Mouse (Mus musculus) CH12.LX (cell line): ENCODE data around the gene Cdkl4. TPM values are rescaled to one million over a fixed set of nuclear protein-coding genes. Genes with fewer than 3 reads are reported as not detected.

Experiments
- DNase-seq: peaks from one replicate; pipeline ENCODE4 v3.0.0-alpha.2; 2013; ENCODE audit errors: extremely low read depth
- H3K27ac ChIP-seq: 2 replicates; pipeline ENCODE4 v1.5.1; 2012; ENCODE audit warnings: low read depth, mild to moderate bottlenecking, control low read depth, moderate library complexity; ENCODE audit not compliant: insufficient read depth
- H3K27me3 ChIP-seq: replicated peaks from 2 replicates; pipeline ENCODE3; 2012; ENCODE audit warnings: inconsistent platforms
- H3K36me3 ChIP-seq, 2 experiments: replicated peaks in 1 of 2; 2 replicates each; pipeline versions ENCODE3 to v1.6.1; 2012; ENCODE audit warnings: inconsistent platforms in 1 of 2, low read length in 1 of 2, mild to moderate bottlenecking in 1 of 2, mixed read lengths in 1 of 2, moderate library complexity in 1 of 2; ENCODE audit not compliant: control insufficient read depth in 1 of 2, insufficient read depth in 1 of 2
- H3K4me1 ChIP-seq, 2 experiments: 2 replicates each; pipeline ENCODE4 v1.6.1; 2012; ENCODE audit warnings: inconsistent platforms in 1 of 2, moderate library complexity in 1 of 2; ENCODE audit not compliant: insufficient read depth in 2 of 2, control insufficient read depth in 1 of 2
- H3K4me2 ChIP-seq: 2 replicates; pipeline ENCODE4 v1.6.1; 2012; ENCODE audit warnings: low read depth, mild to moderate bottlenecking, control low read depth; ENCODE audit not compliant: poor library complexity, insufficient read depth, severe bottlenecking
- H3K4me3 ChIP-seq, 3 experiments: fragments of 150-350 bp in 1 of 3; sonication (generic) in 1 of 3; replicated peaks in 1 of 3; 2 replicates each; pipeline versions ENCODE3 to v1.5.1; 2011 to 2012; ENCODE audit warnings: low read depth in 2 of 3, low read length in 2 of 3, mild to moderate bottlenecking in 2 of 3, moderate library complexity in 2 of 3, control low read depth in 1 of 3, improper control_type of control experiment in 1 of 3, inconsistent platforms in 1 of 3, mixed read lengths in 1 of 3; ENCODE audit not compliant: poor library complexity in 1 of 3
- H3K79me2 ChIP-seq: replicated peaks from 2 replicates; pipeline ENCODE4 v1.6.1; 2012; ENCODE audit warnings: mild to moderate bottlenecking, moderate library complexity; ENCODE audit not compliant: control insufficient read depth, poor library complexity, insufficient read depth, severe bottlenecking; ENCODE audit errors: extremely low read depth
- H3K9ac ChIP-seq: 2 replicates; pipeline ENCODE4 v1.6.1; 2012; ENCODE audit warnings: low read depth, mild to moderate bottlenecking, control low read depth, moderate library complexity; ENCODE audit not compliant: insufficient read depth
- H3K9me3 ChIP-seq: replicated peaks from 2 replicates; pipeline ENCODE3; 2012; ENCODE audit warnings: low read length, inconsistent platforms, mixed read lengths
- ELF1 ChIP-seq: IDR thresholded peaks from 2 replicates; pipeline ENCODE4 v1.6.1; 2014; ENCODE audit warnings: low read depth, mild to moderate bottlenecking, inconsistent platforms, low read length, improper control_type of control experiment
- ETS1 ChIP-seq: conservative IDR thresholded peaks from 2 replicates; pipeline ENCODE4 v1.6.1; 2012; ENCODE audit warnings: low read depth, mild to moderate bottlenecking, inconsistent platforms, low read length, improper control_type of control experiment, moderate library complexity
- IRF4 ChIP-seq: IDR thresholded peaks from 2 replicates; pipeline ENCODE4 v1.6.1; 2014; ENCODE audit warnings: low read depth, mild to moderate bottlenecking, inconsistent platforms, low read length, improper control_type of control experiment
- JUND ChIP-seq: conservative IDR thresholded peaks from 2 replicates; pipeline ENCODE4 v1.6.1; 2011; ENCODE audit warnings: low read depth, low read length, improper control_type of control experiment
- MAX ChIP-seq: IDR thresholded peaks from 2 replicates; pipeline ENCODE4 v1.6.1; 2011; ENCODE audit warnings: low read length, improper control_type of control experiment
- MAZ ChIP-seq: IDR thresholded peaks from 2 replicates; pipeline ENCODE4 v1.6.1; 2012; ENCODE audit warnings: low read depth, mild to moderate bottlenecking, inconsistent platforms, low read length, improper control_type of control experiment, moderate library complexity
- NRF1 ChIP-seq: IDR thresholded peaks from 2 replicates; pipeline ENCODE4 v1.6.1; 2014; ENCODE audit warnings: low read depth, mild to moderate bottlenecking, inconsistent platforms, low read length, improper control_type of control experiment, moderate library complexity
- RAD21 ChIP-seq: IDR thresholded peaks from 2 replicates; pipeline ENCODE4 v1.6.1; 2011; ENCODE audit warnings: low read depth, mild to moderate bottlenecking, low read length, improper control_type of control experiment, moderate library complexity
- TBP ChIP-seq: conservative IDR thresholded peaks from 2 replicates; pipeline ENCODE4 v1.6.1; 2011; ENCODE audit warnings: low read depth, low read length, improper control_type of control experiment
- ZKSCAN1 ChIP-seq: IDR thresholded peaks from 2 replicates; pipeline ENCODE4 v1.6.1; 2012; ENCODE audit warnings: low read depth, inconsistent platforms, low read length, improper control_type of control experiment, borderline replicate concordance
- ZMIZ1 ChIP-seq: IDR thresholded peaks from 2 replicates; pipeline ENCODE4 v1.6.1; 2012; ENCODE audit warnings: low read depth, mild to moderate bottlenecking, inconsistent platforms, low read length, improper control_type of control experiment
- dilution Hi-C: fragments of 300-500 bp; cut with MboI; formaldehyde crosslinking; loops from 2 replicates; pipeline ENCODE4 v1.14.3; 2020; ENCODE audit warnings: low sequenced_read_pairs; ENCODE audit not compliant: extremely low pct_unique_long_range_greater_than_20kb, extremely low pct_ligation_motif_present
- in situ Hi-C: fragments of 300-500 bp; cut with MboI; formaldehyde crosslinking; loops from 3 replicates; pipeline ENCODE4 v1.14.3; 2019; ENCODE audit warnings: low sequenced_read_pairs, low pct_ligation_motif_present, low pct_unique_long_range_greater_than_20kb, mixed read lengths
- polyA plus RNA-seq: library from polyadenylated mRNA; unstranded; fragments of >175 nt; gene quantifications from 2 replicates; pipeline ENCODE4 v1.2.1, GENCODE M21; 2012; ENCODE audit warnings: low read depth; ENCODE audit not compliant: insufficient read length
- total RNA-seq, 2 experiments: library from RNA; depleted of rRNA; stranded (reverse); fragments of 300-350 nt in 1 of 2; fragments of >200 nt in 1 of 2; gene quantifications; 2 replicates each; pipeline ENCODE4 v1.2.3; 2012 to 2014

Gene Cdkl4
- total and polyA plus RNA-seq, 3 experiments: 0.76 to 2.0 (median 1.2) TPM

DNA sequence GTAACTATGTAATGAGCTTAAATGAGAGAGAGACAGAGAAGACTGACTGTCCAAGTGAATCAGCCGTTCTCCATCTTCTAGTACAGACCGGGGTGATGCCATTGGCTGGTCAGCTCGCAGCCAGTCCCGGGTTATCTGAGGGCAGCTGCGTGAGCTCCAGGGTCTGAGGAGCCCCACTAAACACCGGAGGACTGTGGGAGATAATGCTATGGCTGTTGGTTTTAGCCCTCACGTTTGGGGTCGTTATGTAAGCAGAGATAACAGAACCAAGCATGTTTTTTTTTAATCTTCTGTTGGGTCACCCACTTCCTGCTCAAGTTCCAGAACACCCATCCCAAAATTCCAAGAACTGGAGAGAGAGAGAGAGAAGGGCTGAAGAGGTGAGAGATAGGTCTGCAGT, 63.8 kb downstream of the Cdkl4 start:
- DNase-seq: no peak
- no peaks in the 10 kb centered on the region for H3K79me2 ChIP-seq
- H3K4me2 ChIP-seq: no peak overlapping the region
- dilution Hi-C loops (no loop called here), in situ Hi-C loops (no loop called here)
- TF ChIP-seq ZKSCAN1 (no peak), ETS1 (no peak), ZMIZ1 (no peak), MAX (no peak), MAZ (no peak), NRF1 (no peak)
- no peak overlapping the region for H3K27ac ChIP-seq
- H3K9me3 ChIP-seq: peaks cover 3% of the 10 kb centered on the region
- no peaks in the 10 kb centered on the region for H3K27me3 ChIP-seq
- H3K4me3 ChIP-seq: no peak overlapping the region
- no peak overlapping the region for H3K9ac ChIP-seq
- no peaks in the 10 kb centered on the region for H3K36me3 ChIP-seq
- H3K4me1 ChIP-seq: peaks cover 2 to 19% of the 10 kb centered on the region in 2 experiments; a peak in 3 of 4 replicates

- no peaks in the 10 kb centered on the region for H3K27me3 ChIP-seq
- H3K4me2 ChIP-seq: no peak overlapping the region
- no peaks in the 10 kb centered on the region for H3K79me2 ChIP-seq
- dilution Hi-C loops: no loop called here
- peaks cover 0 to 15% of the 10 kb centered on the region in 2 experiments for H3K36me3 ChIP-seq
- H3K9ac ChIP-seq: no peak overlapping the region
- in situ Hi-C loops: no loop called here
- TF ChIP-seq TBP (no peak), RAD21 (no peak), IRF4 (no peak), ELF1 (no peak), JUND (no peak)
- H3K27ac ChIP-seq: no peak overlapping the region
- no peak for DNase-seq
- peaks cover 3% of the 10 kb centered on the region for H3K9me3 ChIP-seq
- peaks cover 2 to 10% of the 10 kb centered on the region in 2 experiments; a peak in 3 of 4 replicates for H3K4me1 ChIP-seq
- H3K4me3 ChIP-seq: no peak overlapping the region
Measured at GRCm38 (mm10) chr17:80510459-80510855, 67.2 kb downstream of the Cdkl4 start.
